Mouse (Mus musculus) brain, embryonic 14.5 days (tissue): Measurements from ENCODE around the gene Fbxo33.

ENCODE experiments used
- CTCF ChIP-seq: fragments of 200-500 bp; IDR thresholded peaks from 2 replicates; pipeline ENCODE4 v1.5.1; 2012; ENCODE audit warnings: inconsistent platforms, mild to moderate bottlenecking, moderate library complexity, borderline replicate concordance; ENCODE audit not compliant: insufficient read depth, insufficient read length; ENCODE audit errors: extremely low read depth
- POLR2A ChIP-seq: fragments of 200-500 bp; IDR thresholded peaks from 2 replicates; pipeline ENCODE4 v1.6.1; 2012; ENCODE audit warnings: mild to moderate bottlenecking, inconsistent platforms, borderline replicate concordance; ENCODE audit not compliant: poor library complexity, insufficient read depth, insufficient read length, severe bottlenecking; ENCODE audit errors: extremely low read depth

GRCm38 (mm10) chr12:59205571-59205970 lies 14.0 kb downstream of the Fbxo33 start:
- TF ChIP-seq CTCF = no peak
- no peak for TF ChIP-seq POLR2A
